Mouse (Mus musculus) kidney, postnatal 25 days (tissue): ENCODE measurements around the gene Selenok.

Experiments used
- DNase-seq, 2 experiments: peaks; one replicate each; pipeline ENCODE4 v3.0.0; 2021; ENCODE audit warnings: mixed read lengths in 2 of 2

Gene Selenok

GRCm38 (mm10) chr14:29968075-29968821 is at the start of gene Selenok:
Gene Selenok, plus strand, starts transcription at chr14:29968308.
- peak; percentile 97 to 99 for DNase-seq

- no peak for DNase-seq
These were observed 39.1 kb upstream of the Selenok start for GRCm38 (mm10) chr14:29928966-29929365.

GRCm38 (mm10) chr14:29935516-29935915 is 32.6 kb upstream of the Selenok start:
- DNase-seq: no peak

- no peak for DNase-seq
These were observed 30.6 kb upstream of the Selenok start for GRCm38 (mm10) chr14:29937466-29937865.

- no peak for DNase-seq
These were observed 28.4 kb upstream of the Selenok start for GRCm38 (mm10) chr14:29939600-29940312.

- no peak for DNase-seq
These were observed 27.7 kb upstream of the Selenok start for GRCm38 (mm10) chr14:29940313-29940812.

GRCm38 (mm10) chr14:29940877-29941276 is 27.2 kb upstream of the Selenok start:
- peak in 1 of 2 experiments; percentile 55 for DNase-seq

- no peak for DNase-seq
These were observed 21.3 kb upstream of the Selenok start for GRCm38 (mm10) chr14:29946761-29947309.

- no peak for DNase-seq
These were observed 17.3 kb upstream of the Selenok start for GRCm38 (mm10) chr14:29950805-29951204.

- DNase-seq: no peak
These were observed 10.7 kb upstream of the Selenok start for GRCm38 (mm10) chr14:29957393-29957792.

- no peak for DNase-seq
These were observed 497 bp upstream of the Selenok start for GRCm38 (mm10) chr14:29967611-29968010.

GRCm38 (mm10) chr14:29971446-29971845 is 3.3 kb downstream of the Selenok start:
- no peak for DNase-seq

GRCm38 (mm10) chr14:29971993-29972392 is 3.9 kb downstream of the Selenok start:
- no peak for DNase-seq

GRCm38 (mm10) chr14:29976927-29977326 is 8.8 kb downstream of the Selenok start:
- DNase-seq: peak in 1 of 2 experiments; percentile 17

- peak; percentile 94 to 95 for DNase-seq
These were observed 10.4 kb downstream of the Selenok start, which contains the start of gene Actr8 for GRCm38 (mm10) chr14:29978254-29979204. Gene Actr8, plus strand, starts transcription at chr14:29978337.

- DNase-seq: peak; percentile 51 to 73
These were observed 12.5 kb downstream of the Selenok start for GRCm38 (mm10) chr14:29980447-29981205.

- DNase-seq: peak in 1 of 2 experiments; percentile 13
These were observed 18.0 kb downstream of the Selenok start for GRCm38 (mm10) chr14:29986096-29986495.

GRCm38 (mm10) chr14:29987276-29987675 is 19.2 kb downstream of the Selenok start:
- DNase-seq: peak in 1 of 2 experiments; percentile 48

- peak in 1 of 2 experiments; percentile 45 for DNase-seq
These were observed 19.6 kb downstream of the Selenok start for GRCm38 (mm10) chr14:29987739-29988138.

GRCm38 (mm10) chr14:29988337-29988736 is 20.2 kb downstream of the Selenok start:
- peak in 1 of 2 experiments; percentile 50 for DNase-seq

GRCm38 (mm10) chr14:29994976-29995375 is 26.9 kb downstream of the Selenok start:
- no peak for DNase-seq
